Mouse (Mus musculus) cerebellum, adult 2 months (tissue): ENCODE measurements around the gene Tmem235.

Source experiments
- CTCF ChIP-seq: fragments of 200-500 bp; IDR thresholded peaks from 2 replicates; pipeline ENCODE4 v1.5.1; 2011; ENCODE audit warnings: low read depth, mild to moderate bottlenecking, control low read depth, low read length, moderate library complexity, borderline replicate concordance; ENCODE audit not compliant: insufficient read depth
- POLR2A ChIP-seq: fragments of 200-500 bp; IDR thresholded peaks from 2 replicates; pipeline ENCODE4 v1.6.1; 2011; ENCODE audit warnings: low read length, control low read depth, borderline replicate concordance; ENCODE audit not compliant: insufficient read depth

- TF ChIP-seq POLR2A (no peak), CTCF (no peak)
Measured at GRCm38 (mm10) chr11:117880977-117881358, 20.4 kb downstream of the Tmem235 start.
